Mouse (Mus musculus) adrenal gland, postnatal 10 days (tissue): Measurements from ENCODE around the gene Add2. TPM values are rescaled to one million over a fixed set of nuclear protein-coding genes. Genes with fewer than 3 reads are reported as not detected.
A peak's percentile ranks its signal among the peaks of the same experiment; 100 is the strongest.

Experiments
- DNase-seq: peaks from one replicate; pipeline ENCODE4 v3.0.0; 2021; ENCODE audit warnings: mixed read lengths
- total RNA-seq, 2 experiments: library from RNA; stranded (reverse); gene quantifications; 2 replicates each; pipeline ENCODE4 v1.2.3; 2021

Gene Add2
- total RNA-seq, 2 experiments from 2014 or later = 5.3 to 11.8 TPM

DNA sequence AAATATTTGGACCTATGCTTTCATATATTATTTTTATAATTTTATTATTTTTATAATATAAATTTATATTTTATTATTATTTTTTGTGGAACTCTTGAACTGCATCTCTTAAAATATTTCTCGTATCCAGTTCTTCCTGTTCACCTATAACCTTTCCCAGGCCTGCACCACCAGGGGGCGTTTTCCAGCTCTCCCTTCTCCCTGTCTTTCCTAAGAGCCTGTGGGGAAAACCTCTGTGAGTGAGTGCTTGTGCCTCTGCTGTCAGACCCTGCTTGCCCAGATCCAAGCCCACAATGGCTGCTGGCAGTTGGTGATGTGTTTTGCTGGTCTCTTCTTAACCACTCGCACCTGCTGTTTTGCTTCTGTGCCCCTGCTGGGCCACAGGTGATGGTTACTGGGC, 113.3 kb downstream of the Add2 start:
- DNase-seq = peak; percentile 89

DNA sequence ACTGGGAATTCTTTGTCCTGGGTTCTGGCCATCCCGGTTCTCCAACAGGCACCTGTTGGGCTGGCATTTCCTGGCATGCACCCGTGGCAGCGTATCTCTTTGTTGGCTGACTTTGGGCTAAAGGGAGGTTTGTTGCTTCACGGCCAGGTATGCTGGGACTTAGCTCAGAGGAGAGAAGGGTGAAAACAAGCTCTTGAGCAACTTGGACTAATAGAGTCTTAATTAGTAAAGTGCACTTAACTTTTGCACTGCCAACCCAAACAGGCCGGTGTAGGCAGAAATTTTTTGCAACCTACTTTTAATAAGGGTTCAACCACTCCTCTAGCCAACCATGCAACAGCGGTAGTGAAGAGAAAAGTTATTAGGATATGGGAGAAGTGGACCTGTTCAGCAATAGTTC, 116.5 kb downstream of the Add2 start:
- no peak for DNase-seq

DNA sequence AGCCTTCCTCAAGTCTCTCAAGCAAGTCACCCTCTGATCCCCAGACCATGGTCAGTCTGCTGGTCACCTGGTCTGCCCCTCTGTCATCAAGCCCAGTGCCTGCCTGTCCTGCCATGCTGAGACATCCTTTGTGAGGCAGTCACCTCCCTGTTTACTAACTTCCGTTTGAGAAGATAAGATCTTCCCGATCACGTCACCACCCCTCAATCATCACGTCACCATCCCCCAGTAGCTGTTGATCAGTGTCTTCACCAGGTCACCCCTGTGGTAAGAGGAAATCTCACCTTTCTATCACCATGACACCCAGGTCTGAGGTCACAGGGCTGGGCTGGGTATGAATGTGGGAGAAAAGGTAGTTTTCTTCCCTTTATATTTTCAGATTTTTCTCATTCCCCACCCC, 120.0 kb downstream of the Add2 start:
- no peak for DNase-seq

DNA sequence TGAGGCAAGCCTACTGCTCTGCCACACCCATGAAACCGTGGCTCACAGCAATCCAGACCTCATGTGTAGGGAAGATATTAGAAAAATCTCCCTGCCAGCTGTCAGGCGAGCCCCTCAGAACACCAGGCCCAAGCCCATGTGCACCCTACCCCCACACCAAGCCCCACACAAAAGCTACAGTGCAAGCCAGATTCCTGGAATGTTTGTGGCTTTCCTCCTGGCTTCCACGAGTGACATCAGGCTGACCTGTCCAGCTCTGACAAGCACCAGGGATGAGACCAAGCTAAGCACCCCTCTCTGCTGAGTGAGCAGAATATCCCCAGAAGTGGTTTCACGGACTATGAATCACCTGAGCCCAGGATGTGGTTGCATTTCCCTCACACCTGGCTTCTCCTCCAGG, 120.5 kb downstream of the Add2 start:
- no peak for DNase-seq

DNA sequence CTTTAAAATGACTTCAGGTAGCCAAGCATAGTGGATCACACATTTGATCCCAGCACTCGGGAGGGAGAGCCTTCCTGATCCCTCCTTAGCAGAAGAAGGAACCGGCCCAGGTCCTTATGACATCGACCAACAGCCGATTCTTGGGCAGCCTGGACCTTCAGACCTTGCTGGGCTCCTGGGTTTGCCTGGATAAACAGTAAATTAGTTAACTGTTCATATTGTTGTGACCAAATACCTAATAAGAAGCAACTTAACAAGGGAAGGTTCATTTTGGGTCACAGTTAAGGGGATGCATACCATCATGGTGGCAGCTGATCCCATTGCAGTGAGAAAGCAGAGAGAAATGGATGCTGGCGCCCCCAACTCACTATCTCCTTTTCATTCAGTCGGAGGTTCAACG, 124.2 kb downstream of the Add2 start:
- DNase-seq = no peak

DNA sequence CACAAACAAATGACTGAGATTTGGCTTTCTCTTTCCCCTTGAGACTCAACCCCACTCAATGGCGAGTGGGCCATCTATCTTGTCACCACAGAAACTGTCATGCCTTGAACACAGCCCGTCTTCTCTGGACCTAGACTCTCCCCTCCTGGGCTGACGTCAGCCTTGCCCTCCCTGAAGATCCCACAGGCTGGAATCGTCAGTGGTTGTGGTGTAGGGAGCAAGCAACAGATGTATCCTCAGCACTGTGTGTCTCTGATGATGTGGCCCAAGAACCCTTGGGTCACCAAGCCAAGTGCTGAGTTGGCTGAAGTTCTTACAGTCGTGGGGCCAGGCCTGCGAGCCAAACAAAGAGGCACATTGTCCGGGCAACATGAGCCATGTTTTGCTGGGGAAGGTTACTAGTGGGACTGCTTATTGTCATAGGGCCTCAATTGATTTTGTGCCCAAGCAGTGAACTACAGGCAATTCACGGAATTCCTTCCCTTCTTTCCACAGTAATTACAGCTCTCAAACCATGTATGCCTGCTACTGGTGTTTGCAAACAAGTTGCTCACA, 125.0 kb downstream of the Add2 start:
- peak; percentile 42 for DNase-seq

DNA sequence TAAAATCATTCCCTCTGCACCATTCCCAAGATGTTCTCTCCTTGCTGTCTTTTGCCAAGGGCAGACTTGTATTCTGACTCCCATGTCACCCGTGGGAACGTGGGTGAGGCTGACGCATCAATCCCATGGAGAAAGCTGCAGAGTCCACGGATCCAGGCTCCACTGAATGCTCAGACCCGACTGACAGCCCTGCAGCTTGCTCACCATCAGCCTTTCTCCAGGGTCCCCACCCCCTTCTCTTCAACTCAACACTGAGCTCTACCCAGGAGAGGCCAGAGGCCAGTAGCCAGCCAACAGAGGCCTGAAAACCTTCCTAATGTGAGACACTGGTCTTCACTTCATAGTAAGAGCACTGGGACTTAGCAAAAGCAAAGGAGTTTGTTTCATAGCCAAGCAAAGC, 125.5 kb downstream of the Add2 start:
- no peak for DNase-seq

DNA sequence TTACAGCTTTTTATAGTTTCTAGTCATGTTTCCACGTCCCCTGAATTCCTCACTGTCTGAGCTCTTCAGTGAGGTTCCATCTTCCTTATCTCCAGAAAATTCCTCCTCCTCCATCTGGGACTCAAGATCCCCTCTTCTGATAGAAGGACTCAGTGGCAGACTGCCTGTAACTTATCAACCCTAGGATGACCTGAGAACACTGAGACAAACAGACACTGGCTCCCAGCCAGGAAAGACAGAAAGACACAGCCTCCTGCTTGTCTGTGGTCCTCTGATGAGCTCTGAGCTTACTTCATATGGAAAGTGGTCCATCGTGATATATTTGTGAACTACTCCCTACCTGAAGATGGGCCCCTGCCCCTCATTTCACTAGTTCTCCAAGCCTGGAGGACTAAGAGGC, 126.0 kb downstream of the Add2 start:
- DNase-seq = no peak

DNA sequence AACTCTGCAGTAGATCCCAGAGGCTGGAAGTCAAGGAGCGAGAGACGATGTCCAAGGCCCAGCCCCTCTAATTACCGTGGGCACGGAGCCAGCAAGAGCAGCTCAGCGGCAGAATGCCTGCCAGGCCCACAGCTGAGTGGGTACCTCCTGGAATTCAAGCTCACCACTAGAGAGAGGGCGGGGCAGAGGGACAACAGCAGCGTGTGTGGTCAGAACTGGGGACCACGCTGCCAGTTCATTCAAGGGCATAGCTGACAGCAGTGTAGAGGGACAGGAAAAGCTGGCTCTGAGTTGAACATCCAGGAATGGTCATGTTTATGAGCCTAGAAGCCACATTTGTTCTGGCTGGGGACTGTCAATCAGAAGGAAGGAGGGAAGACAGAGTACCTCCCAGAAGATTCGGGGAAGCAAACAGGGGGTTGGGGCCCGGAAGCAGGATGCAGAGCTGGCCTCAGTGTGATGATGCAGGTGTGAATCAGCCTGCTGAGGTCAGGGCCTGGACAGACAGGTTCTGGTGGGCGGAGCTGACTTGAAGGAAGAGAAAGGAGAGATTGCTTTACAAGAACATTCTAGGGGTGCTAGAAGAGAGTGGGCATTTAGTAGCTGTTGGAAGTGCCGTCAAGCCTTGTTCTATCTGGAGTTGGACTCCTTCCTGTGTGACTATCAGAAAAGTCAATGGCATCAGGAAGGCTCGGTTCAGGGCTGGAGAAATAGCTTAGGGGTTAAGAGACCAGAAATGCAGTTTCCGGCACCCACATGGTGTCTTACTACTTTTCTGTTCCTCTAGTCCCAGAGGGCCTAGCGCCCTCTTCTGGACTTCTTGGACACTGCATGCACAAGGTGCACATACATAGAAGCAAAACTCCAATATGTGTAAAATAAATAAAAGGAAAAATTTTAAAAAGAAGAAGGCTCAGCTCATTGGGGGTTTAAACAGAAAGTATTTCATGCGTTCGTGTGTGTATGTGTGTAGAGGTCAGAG, 129.1 kb downstream of the Add2 start:
- peak; percentile 51 for DNase-seq

DNA sequence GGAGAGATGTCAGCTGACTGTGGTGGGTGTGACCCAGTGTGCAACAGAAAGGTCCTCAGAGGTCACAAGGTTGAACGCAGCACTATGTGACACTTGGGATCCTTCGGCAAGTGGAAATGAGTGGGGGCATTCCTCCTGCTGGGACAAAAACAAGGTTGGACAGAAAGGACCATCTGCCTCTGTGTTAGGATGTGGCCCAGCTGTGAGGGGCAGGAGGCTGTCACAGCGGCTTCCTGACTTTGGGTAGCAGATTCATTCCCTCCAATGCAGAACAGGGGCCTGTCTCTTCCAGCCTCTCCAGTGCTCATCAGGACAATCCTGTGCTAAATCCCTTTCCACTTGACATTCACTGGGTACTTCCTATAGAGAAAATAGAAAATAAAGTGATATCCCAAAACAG, 132.4 kb downstream of the Add2 start:
- DNase-seq = no peak

DNA sequence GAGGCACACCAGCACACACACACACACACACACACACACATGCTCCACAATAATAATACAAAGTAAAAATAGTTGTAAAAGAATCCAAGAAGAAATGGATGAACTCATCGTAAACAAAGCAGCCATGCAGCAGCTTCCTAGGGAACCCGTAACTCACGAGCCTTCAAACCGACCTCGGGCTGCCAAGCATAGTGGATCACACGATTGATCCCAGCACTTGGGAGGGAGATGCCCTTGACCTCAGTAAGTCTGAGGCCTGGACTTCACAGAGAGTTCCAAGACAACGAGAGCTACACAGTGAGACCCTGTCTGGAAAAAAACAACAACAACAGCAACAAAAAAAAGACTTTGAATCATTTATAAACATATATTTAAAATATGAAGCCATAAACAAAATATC, 133.1 kb downstream of the Add2 start:
- peak; percentile 28 for DNase-seq

DNA sequence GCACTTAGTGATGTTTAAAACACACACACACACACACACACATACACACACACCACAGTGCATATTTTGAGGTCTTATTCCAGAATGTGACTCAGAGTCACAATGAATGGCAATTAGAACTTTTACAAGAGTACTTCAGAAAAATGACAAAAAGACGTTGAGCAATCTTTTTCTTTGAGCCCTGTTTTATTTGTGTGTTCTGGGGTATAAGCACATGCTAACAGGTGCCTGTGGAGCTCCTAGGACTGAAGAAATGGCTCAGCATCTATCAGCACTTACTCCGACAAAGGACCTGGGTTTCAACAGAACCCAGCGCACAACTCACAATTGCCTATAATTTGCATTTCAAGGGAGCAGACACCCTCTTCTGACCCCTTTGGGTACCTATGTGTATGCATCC, 135.5 kb downstream of the Add2 start:
- no peak for DNase-seq

DNA sequence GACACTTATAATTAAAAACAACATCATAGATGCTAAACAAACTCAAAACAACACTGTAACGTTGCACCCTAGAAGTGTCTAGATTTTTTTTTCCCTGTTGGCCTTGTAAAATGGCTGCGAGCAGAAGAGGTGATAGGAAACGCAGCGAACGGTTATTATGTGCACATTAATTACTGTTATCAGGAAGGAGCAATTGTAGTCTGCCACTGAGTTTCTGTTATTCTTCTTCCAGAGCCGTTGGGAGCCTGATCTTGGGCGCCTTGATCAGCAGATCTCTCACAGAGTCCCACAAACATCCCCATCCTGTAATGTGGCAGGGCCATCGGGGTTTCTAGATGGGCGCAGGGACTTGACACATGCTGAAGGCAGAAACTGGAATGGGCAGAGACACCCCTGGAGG, 137.9 kb downstream of the Add2 start:
- no peak for DNase-seq

DNA sequence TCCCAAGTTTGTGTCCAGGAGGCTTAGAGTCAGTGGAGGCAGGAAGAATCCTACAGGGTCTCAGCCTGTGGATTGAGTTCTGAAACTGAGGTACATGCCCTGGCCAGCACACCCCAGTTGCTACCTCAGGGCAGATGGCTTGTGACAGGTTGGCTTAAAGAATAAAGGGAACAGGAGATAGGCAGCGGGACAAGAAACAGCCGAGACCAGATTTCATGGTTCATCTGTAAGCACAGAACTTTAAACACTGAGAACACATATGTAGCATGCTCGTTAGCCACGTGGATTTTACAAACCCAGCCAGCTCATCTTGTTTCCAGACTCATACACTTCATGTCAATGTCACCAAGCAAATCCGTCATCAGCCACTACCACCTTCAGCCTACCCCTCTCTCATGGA, 139.4 kb downstream of the Add2 start:
- no peak for DNase-seq

DNA sequence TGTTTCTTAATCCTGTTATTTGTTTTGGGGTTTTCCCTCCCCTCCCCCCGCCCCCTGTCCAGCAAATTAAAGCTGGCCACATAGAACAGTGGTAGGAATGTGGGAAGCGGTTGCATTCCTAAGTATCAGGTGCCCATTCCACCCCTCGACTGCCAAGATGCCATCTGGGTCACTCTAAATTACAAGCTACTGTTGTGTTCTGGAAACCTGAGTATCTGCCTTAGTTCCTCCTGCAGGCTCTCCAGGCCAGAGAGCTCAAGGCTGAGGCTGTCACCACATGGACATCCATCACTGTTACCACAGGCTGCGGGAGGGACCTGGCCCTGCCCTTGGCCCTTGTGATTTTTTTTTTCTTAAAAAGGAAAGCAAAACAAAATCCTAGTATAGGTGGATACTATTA, 140.7 kb downstream of the Add2 start:
- peak; percentile 63 for DNase-seq

Other genes starting within 250 kb of the Add2 start
- under 1 TPM; 0.21 to 0.33 TPM for gene Nat8f6, start 207.7 kb upstream of the Add2 start, total RNA-seq
- under 1 TPM; 0.27 to 0.91 TPM for gene Nat8f5, start 207.7 kb upstream of the Add2 start, total RNA-seq
- 1 to 10 TPM in 1 of 2 experiments, under 1 TPM in 1; 0.90 to 1.1 TPM for gene Nat8, start 196.6 kb upstream of the Add2 start, total RNA-seq
- gene Nat8f2, start 159.5 kb upstream of the Add2 start, total RNA-seq = under 1 TPM; 0.63 to 0.88 TPM
- gene Nat8f4, start 123.8 kb upstream of the Add2 start, total RNA-seq = 1 to 10 TPM; 6.1 to 9.9 TPM
- gene Tprkb, start 116.8 kb upstream of the Add2 start, total RNA-seq = 10 to 100 TPM; 36.5 to 48.1 TPM
- 10 to 100 TPM; 21.7 to 24.6 TPM for gene Nat8f1, start 113.0 kb upstream of the Add2 start, total RNA-seq
- 10 to 100 TPM; 83.7 to 91.8 TPM for gene Dusp11, start 67.0 kb upstream of the Add2 start, total RNA-seq
- not detected for gene Figla, start 12.5 kb upstream of the Add2 start, total RNA-seq
- 1 to 10 TPM; 8.1 to 9.0 TPM for gene Tgfa, start 166.5 kb downstream of the Add2 start, total RNA-seq